ENCODE assay signal across 10 mouse cellular contexts in genomic region chrX:10650881-10651280, GRCm38 (mm10).
DNase-seq lines count a peak whose midpoint lies in the region; ATAC-seq and TF ChIP-seq lines count a peak whose summit lies in the region.
"Had no signal": no experiment of that assay in that cellular context is flagged by ENCODE, and none has a peak within 500 bp of the region (broad histone marks: within the 10 kb centered on the region; RNA-seq: fewer than 3 reads in every experiment).

No protein-coding gene starts in this region.

- H3K9me3 ChIP-seq in lung, embryonic 14.5 days (ENCODE audit: low read depth, low read length), result no peaks in the 10 kb centered on the region

- 12% methylated on average over 4 of the region's 4 CpGs for WGBS in lung, embryonic 14.5 days
- WGBS in lung, adult 2 months, result 23% methylated on average over 4 of the region's 4 CpGs

- H3K27me3 ChIP-seq in lung, embryonic 14.5 days (ENCODE audit: insufficient read depth, low read length), result no peaks in the 10 kb centered on the region

- peak; percentile 64 for TF ChIP-seq CTCF in lung, embryonic 14.5 days (IDR thresholded peaks at IDR 0.05; ENCODE audit: low read depth)
- no peak for TF ChIP-seq CTCF in lung, adult 2 months (IDR thresholded peaks at IDR 0.05; ENCODE audit: insufficient read depth, low read length)
- no peak; the same call in 1 of the 2 replicates for TF ChIP-seq CTCF in brain, embryonic 14.5 days (IDR thresholded peaks at IDR 0.05; ENCODE audit: borderline replicate concordance, extremely low read depth, insufficient read depth, insufficient read length)

- no peak overlapping the region for H3K4me3 ChIP-seq in lung, embryonic 14.5 days (ENCODE audit: low read depth, low read length)
- H3K4me3 ChIP-seq in lung, adult 2 months (replicated peaks; ENCODE audit: extremely low read depth, low read depth, low read length), result no peak overlapping the region

- ATAC-seq in lung, embryonic 14.5 days (ENCODE audit: insufficient read depth), result no peak
- no peak for ATAC-seq in erythroblast, adult 5-6 weeks (replicated peaks; ENCODE audit: low FRiP score, poor library complexity, severe bottlenecking)

- peak; percentile 11 to 39 for DNase-seq in heart, postnatal 10 days
- no peak for DNase-seq in heart, adult 11 months
- DNase-seq in lung, embryonic 14.5 days, result peak; percentile 79
- no peak for DNase-seq in lung, adult 2 months
- DNase-seq in brain, embryonic 14.5 days (ENCODE audit: low read depth), result peak; percentile 68
- DNase-seq in skeletal muscle tissue, adult 2 months (ENCODE audit: low read depth, low spot score), result peak; percentile 2
- DNase-seq in testis, postnatal 14 days (ENCODE audit: low spot score), result no peak
- DNase-seq: adrenal gland, adult 8-10 months; layer of hippocampus, adult 9-11 months had no signal

- H3K4me2 ChIP-seq in lung, embryonic 14.5 days, result no peak overlapping the region

- no peak overlapping the region for H3K27ac ChIP-seq in lung, embryonic 14.5 days (ENCODE audit: low read depth)

- no peak overlapping the region for H3K9ac ChIP-seq in lung, embryonic 14.5 days

- intact Hi-C loops in heart, postnatal 10 days (cut with DNase I), result loop anchor here (5.0 to 10.0 kb wide), 2 partner anchors 321 to 444 kb away; no protein-coding TSS in a partner anchor

- no peaks in the 10 kb centered on the region for H3K4me1 ChIP-seq in lung, embryonic 14.5 days (ENCODE audit: insufficient read depth)
- no peaks in the 10 kb centered on the region for H3K4me1 ChIP-seq in lung, adult 2 months (ENCODE audit: control insufficient read depth, insufficient read depth, low read length)

- no peak for TF ChIP-seq POLR2A in lung, adult 2 months (IDR thresholded peaks at IDR 0.05; ENCODE audit: borderline replicate concordance, extremely low read depth, low read depth, low read length)
- TF ChIP-seq POLR2A in brain, embryonic 14.5 days (IDR thresholded peaks at IDR 0.05; ENCODE audit: borderline replicate concordance, extremely low read depth, insufficient read depth, insufficient read length, poor library complexity, severe bottlenecking), result no peak

- H3K36me3 ChIP-seq in lung, embryonic 14.5 days (ENCODE audit: insufficient read depth), result no peaks in the 10 kb centered on the region

Comparison
In these comparisons a context has a peak if more than half of its experiments do, and no peak if none do; other contexts are left out.
1. DNase-seq: peak in heart, postnatal 10 days (2 of 2), lung, embryonic 14.5 days (single experiment), brain, embryonic 14.5 days (single experiment) and skeletal muscle tissue, adult 2 months (single experiment); none in heart, adult 11 months (single experiment), lung, adult 2 months (single experiment) and testis, postnatal 14 days (single experiment).